ENCODE assay signal across 33 mouse cellular contexts in genomic region chr2:77190891-77191290, GRCm38 (mm10).
"Had no signal": no experiment of that assay in that cellular context is flagged by ENCODE, and none has a peak within 500 bp of the region (broad histone marks: within the 10 kb centered on the region; RNA-seq: fewer than 3 reads in every experiment).

No protein-coding gene starts in this region.

- H3K4me1 ChIP-seq: heart, embryonic 13.5 days; heart, embryonic 15.5 days; hindbrain, embryonic 10.5 days; hindbrain, embryonic 12.5 days; hindbrain, embryonic 13.5 days; hindbrain, embryonic 15.5 days; intestine, embryonic 15.5 days; kidney, embryonic 15.5 days had no signal

- H3K9ac ChIP-seq: heart, embryonic 13.5 days; heart, embryonic 15.5 days; hindbrain, embryonic 12.5 days; hindbrain, embryonic 13.5 days; hindbrain, embryonic 14.5 days; hindbrain, embryonic 15.5 days; intestine, embryonic 15.5 days; kidney, embryonic 15.5 days had no signal

- H3K9me3 ChIP-seq: heart, embryonic 13.5 days; heart, embryonic 15.5 days; hindbrain, embryonic 10.5 days; hindbrain, embryonic 12.5 days; hindbrain, embryonic 13.5 days; hindbrain, embryonic 15.5 days; intestine, embryonic 15.5 days; kidney, embryonic 15.5 days had no signal

- H3K27me3 ChIP-seq: heart, embryonic 13.5 days; heart, embryonic 15.5 days; hindbrain, embryonic 12.5 days; hindbrain, embryonic 13.5 days; hindbrain, embryonic 15.5 days; intestine, embryonic 15.5 days; kidney, embryonic 15.5 days had no signal

- H3K4me2 ChIP-seq: heart, embryonic 11.5 days; heart, embryonic 13.5 days; heart, embryonic 15.5 days; hindbrain, embryonic 12.5 days; hindbrain, embryonic 13.5 days; hindbrain, embryonic 14.5 days; hindbrain, embryonic 15.5 days; intestine, embryonic 15.5 days; kidney, embryonic 15.5 days had no signal

- H3K4me3 ChIP-seq: heart, embryonic 13.5 days; heart, embryonic 15.5 days; hindbrain, embryonic 10.5 days; hindbrain, embryonic 12.5 days; hindbrain, embryonic 13.5 days; hindbrain, embryonic 15.5 days; intestine, embryonic 15.5 days; kidney, embryonic 15.5 days; layer of hippocampus, adult 2 months; left cerebral cortex, adult 2 months had no signal

- ATAC-seq: hindbrain, embryonic 16.5 days; hindbrain, postnatal 0 days; inflammation-experienced regulatory T-cells, adult 6 months; intestine, embryonic 15.5 days; intestine, embryonic 16.5 days; intestine, postnatal 0 days had no signal

- DNase-seq: heart, postnatal 14 days; heart, postnatal 36 days; heart, postnatal 4 days; kidney, adult 11 months; kidney, adult 18-20 months; kidney, adult 2 months; kidney, adult 8-10 months; kidney, adult 9 months; kidney, postnatal 10 days; kidney, postnatal 14 days; kidney, postnatal 25 days; kidney, postnatal 36 days; kidney, postnatal 4 days; layer of hippocampus, adult 9-11 months; layer of hippocampus, postnatal 36 days had no signal

- H3K27ac ChIP-seq: heart, embryonic 13.5 days; heart, embryonic 15.5 days; hindbrain, embryonic 10.5 days; hindbrain, embryonic 12.5 days; hindbrain, embryonic 13.5 days; hindbrain, embryonic 14.5 days; hindbrain, embryonic 15.5 days; hindbrain, postnatal 0 days; intestine, embryonic 15.5 days; kidney, embryonic 15.5 days; kidney, postnatal 0 days; layer of hippocampus, adult 2 months; left cerebral cortex, adult 2 months had no signal
